Mouse (Mus musculus): Measurements from ENCODE around the gene Cnnm3. TPM values are rescaled to one million over a fixed set of nuclear protein-coding genes. Genes with fewer than 3 reads are reported as not detected.

The Cnnm3 gene
- polyA plus RNA-seq, 1 experiment from 2014 or later = 5.4 TPM

DNA sequence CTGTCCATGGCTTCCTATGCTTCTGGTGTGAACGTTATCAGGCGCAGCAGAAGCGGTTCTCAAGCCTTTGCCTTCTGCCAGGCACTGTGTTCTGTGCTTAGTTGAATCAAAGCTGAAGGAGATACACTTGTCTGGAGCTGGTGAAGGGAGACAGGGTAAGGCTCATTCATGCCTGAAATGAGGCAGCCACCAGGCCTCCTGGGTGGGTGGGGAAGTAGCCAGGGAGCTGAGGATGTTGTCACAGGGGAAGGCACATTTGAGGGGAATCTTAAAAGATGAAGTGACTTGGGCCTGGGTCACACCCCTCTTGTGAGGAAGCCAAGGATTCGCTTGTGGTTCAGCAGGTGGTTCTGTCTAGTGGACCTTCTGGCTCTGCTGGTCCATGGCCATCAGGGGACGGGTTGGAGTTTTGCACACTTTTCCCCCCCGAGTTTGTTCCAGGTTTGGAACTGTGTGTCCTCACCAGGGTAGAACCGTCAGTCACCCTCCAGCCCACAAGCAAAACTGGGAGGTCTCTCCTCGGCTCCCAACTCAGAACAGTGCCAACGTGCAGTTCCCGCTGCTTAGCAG is 38.4 kb upstream of the Cnnm3 start:
- Histone ChIP-seq H3K4me2 (peak overlapping the region; percentile 89), H3K4me3 (ENCODE audit: low read depth, low read length) (peak overlapping the region; percentile 16; the same call in 1 of the 2 replicates), H3K4me1 (ENCODE audit: insufficient read depth) (peaks cover 36% of the 10 kb centered on the region), H3K36me3 (ENCODE audit: insufficient read depth) (no peaks in the 10 kb centered on the region), H3K27ac (ENCODE audit: low read depth) (no peak overlapping the region), H3K9ac (peak overlapping the region; percentile 40; the same call in 1 of the 2 replicates), H3K27me3 (ENCODE audit: insufficient read depth, low read length) (no peaks in the 10 kb centered on the region), H3K9me3 (ENCODE audit: low read depth, low read length) (no peaks in the 10 kb centered on the region)
- no peak for TF ChIP-seq CTCF (IDR thresholded peaks at IDR 0.05; ENCODE audit: low read depth)
- 66% methylated on average over 10 of the region's 10 CpGs for WGBS
- DNase-seq = no peak
- ATAC-seq (ENCODE audit: insufficient read depth) = no peak

DNA sequence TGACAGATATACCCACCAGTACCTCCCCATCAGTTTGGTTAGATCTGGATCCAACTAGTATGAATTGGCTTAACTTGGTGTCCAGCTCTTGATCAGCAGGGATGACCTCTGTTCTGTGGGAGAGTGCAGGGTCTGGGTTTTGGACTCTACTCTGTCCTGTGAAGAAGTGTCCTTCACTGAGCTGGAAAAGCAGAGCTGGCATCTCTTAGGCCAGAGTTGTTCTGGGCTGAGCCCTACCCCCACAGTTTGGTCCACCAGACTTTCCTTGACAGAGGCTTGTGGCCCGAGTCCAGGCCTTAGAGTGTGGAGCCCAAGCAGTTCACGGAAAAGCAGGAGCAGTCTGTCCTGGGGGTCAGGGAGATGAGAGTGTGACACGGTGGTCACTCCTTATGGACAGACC is 37.0 kb upstream of the Cnnm3 start:
- Histone ChIP-seq H3K36me3 (ENCODE audit: insufficient read depth) (no peaks in the 10 kb centered on the region), H3K27ac (ENCODE audit: low read depth) (0 out of 2 replicates have a peak overlapping the region, but pooled peaks have one; percentile 12), H3K27me3 (ENCODE audit: insufficient read depth, low read length) (no peaks in the 10 kb centered on the region), H3K4me1 (ENCODE audit: insufficient read depth) (peaks cover 36% of the 10 kb centered on the region), H3K9ac (peak overlapping the region; percentile 29), H3K4me2 (peak overlapping the region; percentile 89), H3K9me3 (ENCODE audit: low read depth, low read length) (no peaks in the 10 kb centered on the region), H3K4me3 (ENCODE audit: low read depth, low read length) (peak overlapping the region; percentile 9; the same call in 1 of the 2 replicates)
- TF ChIP-seq CTCF (IDR thresholded peaks at IDR 0.05; ENCODE audit: low read depth) = no peak
- ATAC-seq (ENCODE audit: insufficient read depth) = no peak
- no peak for DNase-seq
- 47% methylated on average over 3 of the region's 3 CpGs for WGBS

DNA sequence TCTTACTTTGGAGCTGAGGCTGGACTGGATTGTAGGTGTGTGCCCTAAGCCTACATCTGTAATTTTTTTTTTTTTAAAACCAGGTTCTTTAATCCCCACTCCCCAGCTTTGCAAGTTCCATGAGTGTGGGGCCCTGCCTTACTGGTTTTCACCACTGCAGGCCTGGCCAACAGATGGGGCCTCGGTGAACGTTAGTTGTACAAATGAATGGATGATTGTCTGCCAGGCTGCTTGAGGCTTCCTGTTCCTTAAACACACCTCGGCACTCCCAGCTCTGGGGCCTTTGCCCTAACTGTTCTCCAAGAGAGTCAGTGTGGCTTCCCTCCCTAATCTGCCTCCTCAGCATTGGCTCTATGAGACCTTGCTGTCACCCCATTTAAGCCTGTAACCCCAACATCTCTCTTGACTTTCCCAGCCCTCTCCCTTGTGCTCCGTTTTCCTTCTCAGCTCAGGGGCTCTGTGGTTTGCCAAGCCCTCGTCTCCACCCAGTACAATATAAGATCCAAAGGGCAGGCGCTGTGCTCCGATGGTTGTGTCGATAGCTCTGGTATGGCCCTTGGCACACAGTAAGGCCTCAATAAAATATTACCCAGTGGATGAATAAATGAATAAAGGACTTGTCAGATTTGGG is 36.1 kb upstream of the Cnnm3 start:
- Histone ChIP-seq H3K27me3 (ENCODE audit: insufficient read depth, low read length) (no peaks in the 10 kb centered on the region), H3K4me1 (ENCODE audit: insufficient read depth) (peaks cover 36% of the 10 kb centered on the region), H3K4me3 (ENCODE audit: low read depth, low read length) (0 out of 2 replicates have a peak overlapping the region, but pooled peaks have one; percentile 3), H3K36me3 (ENCODE audit: insufficient read depth) (no peaks in the 10 kb centered on the region), H3K4me2 (peak overlapping the region; percentile 89), H3K9me3 (ENCODE audit: low read depth, low read length) (no peaks in the 10 kb centered on the region), H3K27ac (ENCODE audit: low read depth) (peak overlapping the region; percentile 42; the same call in 1 of the 2 replicates), H3K9ac (peak overlapping the region; percentile 20; the same call in 1 of the 2 replicates)
- WGBS = 49% methylated on average over 8 of the region's 8 CpGs
- ATAC-seq (ENCODE audit: insufficient read depth) (no peak), DNase-seq (peak; percentile 34)
- no peak for TF ChIP-seq CTCF (IDR thresholded peaks at IDR 0.05; ENCODE audit: low read depth)

DNA sequence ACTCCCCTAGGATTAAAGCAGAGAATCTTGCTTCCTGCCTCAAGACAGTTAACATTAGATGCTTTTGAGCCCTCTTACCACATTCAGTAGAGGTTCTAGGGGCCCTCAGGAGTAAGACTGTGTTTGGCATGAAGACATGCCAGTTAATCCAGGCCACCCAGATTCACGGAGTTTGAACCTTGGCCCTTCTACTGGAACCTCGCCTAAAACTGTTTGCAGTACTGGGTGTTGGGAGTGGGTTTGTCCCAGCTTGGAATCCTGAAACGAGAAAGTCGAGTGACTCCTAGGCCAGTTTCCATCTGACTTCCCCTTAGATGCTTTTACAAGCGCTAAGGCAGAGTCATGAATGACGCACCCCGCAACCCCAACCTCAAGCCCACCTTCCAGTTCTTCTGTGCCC is 35.2 kb upstream of the Cnnm3 start:
- no peak for TF ChIP-seq CTCF (IDR thresholded peaks at IDR 0.05; ENCODE audit: low read depth)
- Histone ChIP-seq H3K4me3 (ENCODE audit: low read depth, low read length) (no peak overlapping the region), H3K27ac (ENCODE audit: low read depth) (no peak overlapping the region), H3K9ac (no peak overlapping the region), H3K36me3 (ENCODE audit: insufficient read depth) (no peaks in the 10 kb centered on the region), H3K4me2 (no peak overlapping the region), H3K9me3 (ENCODE audit: low read depth, low read length) (no peaks in the 10 kb centered on the region), H3K27me3 (ENCODE audit: insufficient read depth, low read length) (no peaks in the 10 kb centered on the region), H3K4me1 (ENCODE audit: insufficient read depth) (peaks cover 36% of the 10 kb centered on the region)
- DNase-seq (no peak), ATAC-seq (ENCODE audit: insufficient read depth) (no peak)
- WGBS = 60% methylated on average over 7 of the region's 7 CpGs

DNA sequence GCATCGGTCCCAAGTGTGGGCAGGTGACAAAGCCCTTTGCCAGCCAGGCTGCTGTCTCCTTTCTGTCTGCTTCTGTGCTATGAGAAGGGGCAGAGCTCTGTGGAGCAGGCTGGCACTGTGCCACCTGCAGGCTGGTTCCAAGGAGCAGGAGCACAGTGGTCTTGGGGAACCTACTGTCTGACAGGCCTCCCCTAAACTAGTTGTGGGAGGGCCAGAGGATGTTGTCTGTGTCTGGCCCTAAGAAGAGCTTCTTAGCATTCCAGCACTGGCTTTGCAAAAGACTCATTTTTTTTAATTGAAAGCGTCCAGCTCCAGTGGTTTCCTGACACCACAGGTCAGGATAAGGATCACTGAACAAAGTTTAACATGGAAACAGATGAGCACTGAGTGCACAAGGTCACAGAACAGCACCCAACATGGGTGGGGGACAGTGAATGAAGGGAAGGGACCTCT is 33.3 kb upstream of the Cnnm3 start:
- no peaks in the 10 kb centered on the region for H3K27me3 ChIP-seq (ENCODE audit: insufficient read depth, low read length)
- no peaks in the 10 kb centered on the region for H3K36me3 ChIP-seq (ENCODE audit: insufficient read depth)
- no peak for TF ChIP-seq CTCF (IDR thresholded peaks at IDR 0.05; ENCODE audit: low read depth)
- 34% methylated on average over 2 of the region's 2 CpGs for WGBS
- DNase-seq (peak; percentile 31), ATAC-seq (ENCODE audit: insufficient read depth) (peak; percentile 29; the same call in 1 of the 2 replicates)
- peaks cover 22% of the 10 kb centered on the region for H3K4me1 ChIP-seq (ENCODE audit: insufficient read depth)
- H3K4me3 ChIP-seq (ENCODE audit: low read depth, low read length) = no peak overlapping the region
- H3K9me3 ChIP-seq (ENCODE audit: low read depth, low read length) = no peaks in the 10 kb centered on the region
- no peak overlapping the region for H3K27ac ChIP-seq (ENCODE audit: low read depth)
- H3K9ac ChIP-seq = no peak overlapping the region
- H3K4me2 ChIP-seq = no peak overlapping the region

DNA sequence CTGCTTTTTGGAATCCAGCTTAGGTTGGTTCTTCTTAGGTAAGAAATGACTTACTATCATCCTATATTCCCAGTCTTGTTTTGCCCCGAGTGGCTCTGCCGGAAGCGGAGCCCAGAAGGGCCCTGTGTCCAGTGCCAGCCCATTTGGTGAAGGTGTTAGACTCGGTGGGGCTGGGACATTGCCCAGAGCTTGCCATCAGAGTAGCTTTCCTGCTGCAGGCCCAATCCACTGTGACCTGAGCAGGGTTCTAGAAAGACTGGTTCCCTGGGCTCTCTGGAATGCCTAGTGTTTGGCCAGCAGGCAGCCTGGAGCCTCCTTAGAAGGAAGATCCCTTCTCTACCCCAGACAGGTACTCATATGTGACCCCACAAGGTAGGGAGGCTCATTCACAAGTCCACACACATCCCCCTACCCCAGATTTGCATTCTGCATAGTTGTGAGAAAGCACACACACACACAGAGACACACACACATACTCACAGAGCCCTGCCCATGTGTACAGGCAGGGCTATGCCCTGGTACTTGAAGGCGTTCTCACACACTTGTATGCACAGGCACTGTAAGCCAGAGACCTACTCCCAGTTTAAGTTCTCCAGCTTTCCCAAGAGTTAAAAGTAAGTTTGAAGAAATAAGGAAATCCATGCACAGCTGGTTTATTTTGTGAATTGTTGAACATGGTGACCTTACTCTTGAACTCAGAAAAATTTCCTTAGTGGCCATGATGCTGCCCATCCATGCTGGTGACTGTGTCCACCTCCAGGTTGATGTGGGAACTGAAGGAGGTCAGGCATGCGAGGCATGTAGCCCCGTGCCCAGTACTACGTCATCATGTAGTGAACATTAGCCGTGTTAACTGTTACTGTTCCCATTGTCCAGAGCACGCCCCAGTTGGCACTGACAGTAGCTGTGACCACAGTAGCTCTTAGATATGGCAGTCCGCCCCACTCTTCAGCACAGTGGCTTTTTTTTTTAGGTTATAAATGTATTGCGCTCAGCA is 31.5 kb upstream of the Cnnm3 start:
- H3K27me3 ChIP-seq (ENCODE audit: insufficient read depth, low read length) = no peaks in the 10 kb centered on the region
- no peaks in the 10 kb centered on the region for H3K36me3 ChIP-seq (ENCODE audit: insufficient read depth)
- no peaks in the 10 kb centered on the region for H3K9me3 ChIP-seq (ENCODE audit: low read depth, low read length)
- DNase-seq = no peak
- peaks cover 5% of the 10 kb centered on the region; the same call in 1 of the 2 replicates for H3K4me1 ChIP-seq (ENCODE audit: insufficient read depth)
- H3K4me2 ChIP-seq = no peak overlapping the region
- no peak overlapping the region for H3K9ac ChIP-seq
- H3K27ac ChIP-seq (ENCODE audit: low read depth) = no peak overlapping the region
- TF ChIP-seq CTCF (IDR thresholded peaks at IDR 0.05; ENCODE audit: low read depth) = no peak
- no peak overlapping the region for H3K4me3 ChIP-seq (ENCODE audit: low read depth, low read length)
- ATAC-seq (ENCODE audit: insufficient read depth) = no peak
- 76% methylated on average over 12 of the region's 12 CpGs for WGBS

Measured in lung, embryonic 14.5 days (tissue).